Mouse (Mus musculus): ENCODE measurements around the gene St7. TPM values are rescaled to one million over a fixed set of nuclear protein-coding genes. Genes with fewer than 3 reads are reported as not detected.

St7 gene
- polyA plus RNA-seq, 1 experiment from 2014 or later = 19.7 TPM

GRCm38 (mm10) chr6:17853587-17854274, 161.0 kb downstream of the St7 start:
- DNase-seq (ENCODE audit: low spot score) = no peak
- peaks cover 7% of the 10 kb centered on the region; the same call in 1 of the 2 replicates for H3K36me3 ChIP-seq
- no peak overlapping the region for H3K27ac ChIP-seq
- no peaks in the 10 kb centered on the region for H3K27me3 ChIP-seq (ENCODE audit: low read depth, poor library complexity, severe bottlenecking)
- WGBS = 72% methylated on average over 5 of the region's 5 CpGs
- H3K9me3 ChIP-seq (replicated peaks) = no peaks in the 10 kb centered on the region
- H3K4me1 ChIP-seq = no peaks in the 10 kb centered on the region
- H3K4me3 ChIP-seq = no peak overlapping the region

GRCm38 (mm10) chr6:17855616-17856015, 162.9 kb downstream of the St7 start:
- Histone ChIP-seq H3K9me3 (replicated peaks) (no peaks in the 10 kb centered on the region), H3K4me1 (no peaks in the 10 kb centered on the region), H3K27ac (no peak overlapping the region), H3K27me3 (ENCODE audit: low read depth, poor library complexity, severe bottlenecking) (no peaks in the 10 kb centered on the region), H3K36me3 (peaks cover 7% of the 10 kb centered on the region; the same call in 1 of the 2 replicates), H3K4me3 (no peak overlapping the region)
- WGBS = 96% methylated on average over 2 of the region's 2 CpGs
- no peak for DNase-seq (ENCODE audit: low spot score)

GRCm38 (mm10) chr6:17859564-17859963, 166.8 kb downstream of the St7 start:
- no peaks in the 10 kb centered on the region for H3K27me3 ChIP-seq (ENCODE audit: low read depth, poor library complexity, severe bottlenecking)
- H3K36me3 ChIP-seq = peaks cover 7% of the 10 kb centered on the region; the same call in 1 of the 2 replicates
- DNase-seq (ENCODE audit: low spot score) = no peak
- no peaks in the 10 kb centered on the region for H3K4me1 ChIP-seq
- WGBS = 86% methylated on average over 1 of the region's 1 CpGs
- H3K27ac ChIP-seq = no peak overlapping the region
- H3K4me3 ChIP-seq = no peak overlapping the region
- H3K9me3 ChIP-seq (replicated peaks) = no peaks in the 10 kb centered on the region

- no peak for DNase-seq (ENCODE audit: low spot score)
- H3K27me3 ChIP-seq (ENCODE audit: low read depth, poor library complexity, severe bottlenecking) = no peaks in the 10 kb centered on the region
- no peaks in the 10 kb centered on the region for H3K4me1 ChIP-seq
- H3K9me3 ChIP-seq (replicated peaks) = no peaks in the 10 kb centered on the region
- H3K36me3 ChIP-seq = peaks cover 4% of the 10 kb centered on the region; the same call in 1 of the 2 replicates
- WGBS = 95% methylated on average over 1 of the region's 1 CpGs
- no peak overlapping the region for H3K4me3 ChIP-seq
- no peak overlapping the region for H3K27ac ChIP-seq
Measured at GRCm38 (mm10) chr6:17860463-17860862, 167.7 kb downstream of the St7 start.

GRCm38 (mm10) chr6:17867796-17868195, 175.1 kb downstream of the St7 start:
- H3K36me3 ChIP-seq = 0 out of 2 replicates have a peak, but pooled peaks cover 2% of the 10 kb centered on the region
- H3K27ac ChIP-seq = no peak overlapping the region
- no peak overlapping the region for H3K4me3 ChIP-seq
- no peak for DNase-seq (ENCODE audit: low spot score)
- no peaks in the 10 kb centered on the region for H3K9me3 ChIP-seq (replicated peaks)
- 61% methylated on average over 1 of the region's 1 CpGs for WGBS
- H3K4me1 ChIP-seq = no peaks in the 10 kb centered on the region
- no peaks in the 10 kb centered on the region for H3K27me3 ChIP-seq (ENCODE audit: low read depth, poor library complexity, severe bottlenecking)

GRCm38 (mm10) chr6:17871831-17872372, 179.2 kb downstream of the St7 start:
- DNase-seq (ENCODE audit: low spot score) = no peak
- 99% methylated on average over 3 of the region's 3 CpGs for WGBS
- 0 out of 2 replicates have a peak, but pooled peaks cover 2% of the 10 kb centered on the region for H3K36me3 ChIP-seq

GRCm38 (mm10) chr6:17875606-17876005, 182.9 kb downstream of the St7 start:
- no peaks in the 10 kb centered on the region for H3K9me3 ChIP-seq (replicated peaks)
- H3K27ac ChIP-seq = no peak overlapping the region
- no peaks in the 10 kb centered on the region for H3K27me3 ChIP-seq (ENCODE audit: low read depth, poor library complexity, severe bottlenecking)
- DNase-seq (ENCODE audit: low spot score) = no peak
- no peaks in the 10 kb centered on the region for H3K36me3 ChIP-seq
- WGBS = 82% methylated on average over 7 of the region's 7 CpGs
- no peak overlapping the region for H3K4me3 ChIP-seq
- H3K4me1 ChIP-seq = peaks cover 17% of the 10 kb centered on the region

More at GRCm38 (mm10) chr6:17871831-17872372, 179.2 kb downstream of the St7 start:
- Histone ChIP-seq H3K9me3 (replicated peaks) (no peaks in the 10 kb centered on the region), H3K4me3 (no peak overlapping the region), H3K27me3 (ENCODE audit: low read depth, poor library complexity, severe bottlenecking) (no peaks in the 10 kb centered on the region), H3K27ac (no peak overlapping the region), H3K4me1 (peaks cover 15% of the 10 kb centered on the region)

- Histone ChIP-seq H3K9me3 (replicated peaks) (no peaks in the 10 kb centered on the region), H3K4me1 (peaks cover 17% of the 10 kb centered on the region), H3K27ac (no peak overlapping the region), H3K4me3 (no peak overlapping the region), H3K27me3 (ENCODE audit: low read depth, poor library complexity, severe bottlenecking) (no peaks in the 10 kb centered on the region), H3K36me3 (no peaks in the 10 kb centered on the region)
- WGBS = 87% methylated on average over 3 of the region's 3 CpGs
- DNase-seq (ENCODE audit: low spot score) = no peak
Measured at GRCm38 (mm10) chr6:17876023-17876613, 183.4 kb downstream of the St7 start.

GRCm38 (mm10) chr6:17876670-17877179, 184.0 kb downstream of the St7 start:
- Histone ChIP-seq H3K27ac (peak overlapping the region; percentile 39; the same call in 1 of the 2 replicates), H3K9me3 (replicated peaks) (no peaks in the 10 kb centered on the region), H3K4me1 (peaks cover 17% of the 10 kb centered on the region), H3K4me3 (no peak overlapping the region), H3K36me3 (no peaks in the 10 kb centered on the region), H3K27me3 (ENCODE audit: low read depth, poor library complexity, severe bottlenecking) (no peaks in the 10 kb centered on the region)
- peak; percentile 43 for DNase-seq (ENCODE audit: low spot score)
- WGBS = 58% methylated on average over 7 of the region's 7 CpGs

GRCm38 (mm10) chr6:17882943-17883342, 190.2 kb downstream of the St7 start:
- Histone ChIP-seq H3K27ac (no peak overlapping the region), H3K9me3 (replicated peaks) (no peaks in the 10 kb centered on the region), H3K27me3 (ENCODE audit: low read depth, poor library complexity, severe bottlenecking) (no peaks in the 10 kb centered on the region), H3K4me1 (no peaks in the 10 kb centered on the region), H3K36me3 (0 out of 2 replicates have a peak, but pooled peaks cover 6% of the 10 kb centered on the region), H3K4me3 (no peak overlapping the region)
- DNase-seq (ENCODE audit: low spot score) = no peak

GRCm38 (mm10) chr6:17887765-17888164, 195.0 kb downstream of the St7 start:
- Histone ChIP-seq H3K9me3 (replicated peaks) (no peaks in the 10 kb centered on the region), H3K4me3 (no peak overlapping the region), H3K4me1 (no peaks in the 10 kb centered on the region), H3K36me3 (0 out of 2 replicates have a peak, but pooled peaks cover 8% of the 10 kb centered on the region), H3K27me3 (ENCODE audit: low read depth, poor library complexity, severe bottlenecking) (no peaks in the 10 kb centered on the region), H3K27ac (no peak overlapping the region)
- DNase-seq (ENCODE audit: low spot score) = no peak
- WGBS = 91% methylated on average over 6 of the region's 6 CpGs

GRCm38 (mm10) chr6:17895562-17895961, 202.8 kb downstream of the St7 start:
- 92% methylated on average over 3 of the region's 3 CpGs for WGBS
- no peak overlapping the region for H3K4me3 ChIP-seq
- no peaks in the 10 kb centered on the region for H3K9me3 ChIP-seq (replicated peaks)
- no peak overlapping the region for H3K27ac ChIP-seq
- H3K4me1 ChIP-seq = no peaks in the 10 kb centered on the region
- H3K36me3 ChIP-seq = no peaks in the 10 kb centered on the region
- DNase-seq (ENCODE audit: low spot score) = no peak
- H3K27me3 ChIP-seq (ENCODE audit: low read depth, poor library complexity, severe bottlenecking) = no peaks in the 10 kb centered on the region

- Histone ChIP-seq H3K27me3 (ENCODE audit: low read depth, poor library complexity, severe bottlenecking) (no peaks in the 10 kb centered on the region), H3K4me1 (no peaks in the 10 kb centered on the region), H3K4me3 (no peak overlapping the region), H3K36me3 (no peaks in the 10 kb centered on the region), H3K27ac (no peak overlapping the region), H3K9me3 (replicated peaks) (no peaks in the 10 kb centered on the region)
- WGBS = 82% methylated on average over 1 of the region's 1 CpGs
- DNase-seq (ENCODE audit: low spot score) = no peak
Measured at GRCm38 (mm10) chr6:17898539-17898938, 205.8 kb downstream of the St7 start.
